Mouse (Mus musculus) E14TG2a.4 (cell line): ENCODE results near the gene Focad.

Experiments
- CTCF ChIP-seq: conservative IDR thresholded peaks from 2 replicates; pipeline ENCODE4 v1.5.1; 2014; ENCODE audit warnings: low read length
- POU5F1 ChIP-seq: IDR thresholded peaks from 2 replicates; pipeline ENCODE4 v1.6.1; 2014; ENCODE audit warnings: low read length, borderline replicate concordance

DNA sequence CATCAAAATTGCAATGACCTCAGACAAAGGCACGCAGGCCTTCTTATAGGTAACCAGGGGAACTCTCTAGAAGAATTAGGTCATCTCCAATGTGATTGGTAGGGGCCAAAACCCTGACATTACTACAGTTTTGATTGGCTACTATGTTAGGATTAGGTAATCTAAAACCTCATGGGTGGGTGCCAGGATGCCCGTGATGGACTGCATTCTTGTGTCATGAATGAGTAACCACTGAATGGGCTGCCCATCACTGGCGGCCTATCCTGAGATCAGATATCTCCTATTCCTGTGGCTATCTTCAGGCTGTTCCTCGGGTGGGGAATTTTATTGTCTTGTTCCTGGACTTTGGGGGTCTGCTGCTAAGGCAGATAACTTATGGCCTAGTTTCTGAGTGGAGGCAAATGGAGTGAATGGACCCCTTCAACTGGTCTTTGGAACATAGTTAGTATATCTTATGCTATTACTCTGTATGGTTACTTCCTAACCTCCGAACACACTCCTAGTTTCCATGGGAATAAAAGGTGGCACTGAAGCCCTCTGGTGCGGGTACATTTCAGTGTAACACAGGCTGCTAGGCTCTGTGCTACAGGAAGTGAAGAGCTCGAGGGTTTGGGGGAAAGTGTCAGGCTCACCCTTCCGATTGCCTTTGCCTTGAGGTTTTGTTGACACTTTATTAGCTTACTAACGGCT is 306.0 kb downstream of the Focad start:
- TF ChIP-seq CTCF (no peak), POU5F1 (no peak)
